ENCODE assay signal across 9 mouse cellular contexts in genomic region chr9:102267311-102268027, GRCm38 (mm10).
DNase-seq lines count a peak whose midpoint lies in the region; ATAC-seq and TF ChIP-seq lines count a peak whose summit lies in the region.
"Had no signal": no experiment of that assay in that cellular context is flagged by ENCODE, and none has a peak within 500 bp of the region (broad histone marks: within the 10 kb centered on the region; RNA-seq: fewer than 3 reads in every experiment).

No protein-coding gene starts in this region.

- H3K36me3 ChIP-seq in embryonic facial prominence, embryonic 15.5 days: no peaks in the 10 kb centered on the region
- H3K36me3 ChIP-seq in heart, embryonic 16.5 days (ENCODE audit: control insufficient read depth, insufficient read depth): no peaks in the 10 kb centered on the region
- H3K36me3 ChIP-seq in small intestine, adult 2 months (ENCODE audit: control insufficient read depth, insufficient read depth, low read length): no peaks in the 10 kb centered on the region
- H3K36me3 ChIP-seq: G1E had no signal

- under 1% methylated on average over 18 of the region's 18 CpGs for WGBS in embryonic facial prominence, embryonic 15.5 days
- WGBS in heart, embryonic 16.5 days: 1% methylated on average over 18 of the region's 18 CpGs
- WGBS in small intestine, adult 2 months: 4% methylated on average over 18 of the region's 18 CpGs

- TF ChIP-seq POLR2A in small intestine, adult 2 months (IDR thresholded peaks at IDR 0.05; ENCODE audit: low read depth, low read length): no peak

- H3K9me3 ChIP-seq in embryonic facial prominence, embryonic 15.5 days (replicated peaks): no peaks in the 10 kb centered on the region
- no peaks in the 10 kb centered on the region for H3K9me3 ChIP-seq in heart, embryonic 16.5 days (replicated peaks; ENCODE audit: control insufficient read depth, low read length)

- peak; percentile 2 for DNase-seq in ovary, postnatal 14 days (ENCODE audit: low spot score)
- DNase-seq in ovary, postnatal 10 days (ENCODE audit: low spot score): no peak
- peak; percentile 55 to 60 for DNase-seq in kidney, postnatal 25 days
- DNase-seq in lung, postnatal 25 days (ENCODE audit: low spot score): peak; percentile 5
- no peak for DNase-seq in natural killer cell, adult 2 months (ENCODE audit: low spot score in 2 of 2)

- peak overlapping the region; percentile 53 for H3K4me2 ChIP-seq in embryonic facial prominence, embryonic 15.5 days (replicated peaks)
- peak overlapping the region; percentile 59 for H3K4me2 ChIP-seq in heart, embryonic 16.5 days (ENCODE audit: low read depth, low read length)

- peaks cover 4% of the 10 kb centered on the region; the same call in 1 of the 2 replicates for H3K27me3 ChIP-seq in embryonic facial prominence, embryonic 15.5 days
- peaks cover 74% of the 10 kb centered on the region for H3K27me3 ChIP-seq in heart, embryonic 16.5 days (ENCODE audit: control insufficient read depth, insufficient read depth, low read length)
- no peaks in the 10 kb centered on the region for H3K27me3 ChIP-seq in small intestine, adult 2 months (ENCODE audit: control insufficient read depth, insufficient read depth, low read length)

- no peak; the same call in 1 of the 2 replicates for ATAC-seq in embryonic facial prominence, embryonic 15.5 days (ENCODE audit: insufficient number of reproducible peaks, low FRiP score, low TSS enrichment, low read depth)
- no peak for ATAC-seq in heart, embryonic 16.5 days (replicated peaks; ENCODE audit: extremely low read depth, insufficient read depth, low FRiP score)

- H3K4me3 ChIP-seq in embryonic facial prominence, embryonic 15.5 days (replicated peaks): peak overlapping the region; percentile 34
- H3K4me3 ChIP-seq in heart, embryonic 16.5 days (ENCODE audit: low read length): peak overlapping the region; percentile 39
- H3K4me3 ChIP-seq in small intestine, adult 2 months (ENCODE audit: low read depth, low read length): peak overlapping the region; percentile 5; the same call in 1 of the 2 replicates

- TF ChIP-seq CTCF in small intestine, adult 2 months (IDR thresholded peaks at IDR 0.05; ENCODE audit: extremely low read depth, insufficient read length, insufficient replicate concordance, low read depth, low read length): no peak

- H3K27ac ChIP-seq in embryonic facial prominence, embryonic 15.5 days (replicated peaks): no peak overlapping the region
- no peak overlapping the region for H3K27ac ChIP-seq in heart, embryonic 16.5 days (ENCODE audit: low read length)
- no peak overlapping the region for H3K27ac ChIP-seq in small intestine, adult 2 months (ENCODE audit: insufficient read depth, low read depth, low read length)

- no peak overlapping the region for H3K9ac ChIP-seq in embryonic facial prominence, embryonic 15.5 days
- peak overlapping the region; percentile 8; the same call in 1 of the 2 replicates for H3K9ac ChIP-seq in heart, embryonic 16.5 days (ENCODE audit: low read length)

- H3K4me1 ChIP-seq in embryonic facial prominence, embryonic 15.5 days: peaks cover 14% of the 10 kb centered on the region; the same call in 1 of the 2 replicates
- H3K4me1 ChIP-seq in heart, embryonic 16.5 days (ENCODE audit: control insufficient read depth, insufficient read depth, low read length): peaks cover 4% of the 10 kb centered on the region
- no peaks in the 10 kb centered on the region for H3K4me1 ChIP-seq in small intestine, adult 2 months (ENCODE audit: control insufficient read depth, insufficient read depth, insufficient read length, low read length)

Comparison
In these comparisons a context has a peak if more than half of its experiments do, and no peak if none do; other contexts are left out.
1. DNase-seq: peak in ovary, postnatal 14 days (single experiment), kidney, postnatal 25 days (2 of 2) and lung, postnatal 25 days (single experiment); none in ovary, postnatal 10 days (single experiment) and natural killer cell, adult 2 months (0 of 2).
2. Peak in every context shown above with its lines, with median percentiles within 50 percentile points of each other: H3K4me3 ChIP-seq.